Mouse (Mus musculus) bone marrow, adult 2 months (tissue): ENCODE results near the gene Gcnt1.

ENCODE experiments used
- CTCF ChIP-seq: fragments of 200-500 bp; IDR thresholded peaks from 2 replicates; pipeline ENCODE4 v1.5.1; 2011; ENCODE audit warnings: low read length, control low read depth; ENCODE audit not compliant: control insufficient read depth, insufficient read depth
- POLR2A ChIP-seq: fragments of 200-500 bp; IDR thresholded peaks from 2 replicates; pipeline ENCODE4 v1.6.1; 2011; ENCODE audit warnings: low read depth, mild to moderate bottlenecking, control low read depth, low read length, borderline replicate concordance; ENCODE audit not compliant: control insufficient read depth

DNA sequence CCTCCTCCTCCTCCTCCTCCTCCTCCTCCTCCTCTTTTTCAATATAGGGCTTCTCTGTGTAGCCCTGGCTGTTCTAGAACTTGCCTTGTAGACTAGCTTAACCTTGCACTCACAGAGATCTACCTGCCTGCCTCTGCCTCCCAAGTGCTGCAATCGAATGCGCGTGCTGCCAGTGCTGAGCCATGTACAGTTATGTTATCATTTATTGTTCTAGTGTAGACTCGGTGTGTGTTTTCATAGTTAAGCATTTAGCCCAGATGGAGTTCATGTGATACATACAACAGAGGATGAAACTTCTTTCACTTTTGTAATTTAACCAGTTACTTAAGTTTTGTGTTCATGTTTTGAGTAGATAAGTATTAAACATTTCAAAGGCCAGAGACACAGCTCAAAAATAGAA lies 12.4 kb upstream of the Gcnt1 start:
- TF ChIP-seq CTCF (no peak), POLR2A (no peak)
